Mouse (Mus musculus) leukemia stem cell, adult 10-12 weeks (primary cell): ENCODE results near the gene Gm5868. TPM values are rescaled to one million over a fixed set of nuclear protein-coding genes. Genes with fewer than 3 reads are reported as not detected.

ENCODE experiments used
- polyA plus RNA-seq: library from polyadenylated mRNA; stranded (reverse); fragments of >175 nt; gene quantifications from 2 replicates; pipeline ENCODE4 v1.2.3, GENCODE M21; 2012; ENCODE audit warnings: low replicate concordance

The Gm5868 gene
- polyA plus RNA-seq = not detected in 2 replicates

GRCm38 (mm10) chr5:72587192-72587681 lies at the start of gene Gm5868:
Gm5868 (minus strand) TSS chr5:72587551.

GRCm38 (mm10) chr5:72580970-72581332 lies 6.4 kb downstream of the Gm5868 start, which contains the start of gene Zar1:
Zar1 (minus strand) TSS chr5:72581254.

DNA sequence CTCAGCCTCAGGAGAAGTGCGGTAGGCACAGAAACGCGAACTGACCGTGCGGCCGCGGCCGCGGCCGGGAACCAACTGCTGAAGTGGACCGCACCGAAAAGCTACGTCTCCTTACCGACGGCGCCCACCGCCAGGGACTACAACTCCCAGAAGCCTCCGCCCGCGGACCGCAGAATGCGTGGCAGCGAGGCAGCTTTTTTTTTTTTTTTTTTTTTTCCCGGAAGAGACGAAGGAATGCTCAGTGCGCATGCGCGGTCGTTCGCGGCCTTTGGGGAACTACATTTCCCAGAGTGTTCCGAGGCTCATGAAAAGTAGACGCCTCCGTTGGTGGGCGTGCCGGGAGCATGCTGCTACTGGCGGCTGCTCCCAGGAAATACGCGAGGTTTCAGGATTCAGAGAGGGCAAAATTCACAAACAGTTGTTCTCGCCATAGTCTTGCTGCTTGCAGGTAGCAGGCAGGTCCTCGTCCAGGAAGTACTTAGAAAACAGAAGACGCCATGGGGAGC lies 27.8 kb downstream of the Gm5868 start, which contains the start of gene Nfxl1:
Gene Nfxl1, minus strand, starts transcription at position 141 of the 506 bp plus-strand sequence.

Other genes starting within 250 kb of the Gm5868 start
- not detected in 2 replicates for gene Corin, start 83.1 kb downstream of the Gm5868 start, polyA plus RNA-seq
- 7.7 and 11.1 TPM in 2 replicates for gene Nfxl1, start 27.9 kb downstream of the Gm5868 start, polyA plus RNA-seq
- gene Zar1, start 6.3 kb downstream of the Gm5868 start, polyA plus RNA-seq = not detected in 2 replicates
- not detected in 2 replicates for gene Cnga1, start 56.7 kb upstream of the Gm5868 start, polyA plus RNA-seq
- not detected in 2 replicates for gene Nipal1, start 60.2 kb upstream of the Gm5868 start, polyA plus RNA-seq
- gene Txk, start 165.2 kb upstream of the Gm5868 start, polyA plus RNA-seq = 0.25 TPM in 1 of 2 replicates, not detected in the other